Mouse (Mus musculus) MEL (cell line): ENCODE measurements around the gene Tssk6. TPM values are rescaled to one million over a fixed set of nuclear protein-coding genes. Genes with fewer than 3 reads are reported as not detected.

ENCODE experiments used
- DNase-seq: peaks from one replicate; pipeline ENCODE4 v3.0.0; 2011; ENCODE audit warnings: low read depth, low spot score
- H3K27ac ChIP-seq: 2 replicates; pipeline ENCODE4 v1.5.1; 2012; ENCODE audit warnings: low read depth, mild to moderate bottlenecking, control low read depth, low read length, moderate library complexity; ENCODE audit not compliant: control insufficient read depth
- H3K27me3 ChIP-seq, 2 experiments: fragments of 150-350 bp in 1 of 2; sonication (generic) in 1 of 2; 2 replicates each; pipeline ENCODE4 v1.6.1; 2012; ENCODE audit warnings: low read length in 2 of 2, mild to moderate bottlenecking in 2 of 2, improper control_type of control experiment in 1 of 2, moderate library complexity in 1 of 2; ENCODE audit not compliant: insufficient read depth in 2 of 2, control insufficient read depth in 1 of 2
- H3K36me3 ChIP-seq, 2 experiments: 2 replicates each; pipeline ENCODE4 v1.6.1; 2012 to 2014; ENCODE audit warnings: low read length in 2 of 2, improper control_type of control experiment in 1 of 2, inconsistent platforms in 1 of 2, mild to moderate bottlenecking in 1 of 2; ENCODE audit not compliant: insufficient read depth in 2 of 2, control insufficient read depth in 1 of 2
- H3K4me1 ChIP-seq, 2 experiments: fragments of 150-350 bp in 1 of 2; sonication (generic) in 1 of 2; 2 replicates each; pipeline ENCODE4 v1.6.1; 2012; ENCODE audit warnings: low read length in 2 of 2, improper control_type of control experiment in 1 of 2, mild to moderate bottlenecking in 1 of 2; ENCODE audit not compliant: insufficient read depth in 2 of 2, control insufficient read depth in 1 of 2
- H3K4me3 ChIP-seq, 2 experiments: fragments of 150-350 bp in 1 of 2; sonication (generic) in 1 of 2; 2 replicates each; pipeline ENCODE4 v1.5.1; 2012; ENCODE audit warnings: low read depth in 2 of 2, low read length in 2 of 2, mild to moderate bottlenecking in 2 of 2, moderate library complexity in 2 of 2, control low read depth in 1 of 2, improper control_type of control experiment in 1 of 2; ENCODE audit not compliant: control insufficient read depth in 1 of 2, insufficient read depth in 1 of 2
- H3K79me2 ChIP-seq: 2 replicates; pipeline ENCODE4 v1.6.1; 2012; ENCODE audit warnings: mild to moderate bottlenecking, low read length, moderate library complexity; ENCODE audit not compliant: control insufficient read depth, poor library complexity, insufficient read depth
- H3K9ac ChIP-seq: 2 replicates; pipeline ENCODE4 v1.6.1; 2012; ENCODE audit warnings: low read depth, mild to moderate bottlenecking, control low read depth, low read length, moderate library complexity; ENCODE audit not compliant: control insufficient read depth, poor library complexity, severe bottlenecking
- H3K9me3 ChIP-seq: fragments of 150-350 bp; sonication (generic); replicated peaks from 2 replicates; pipeline ENCODE4 v1.6.1; 2012; ENCODE audit warnings: mild to moderate bottlenecking, low read length, improper control_type of control experiment, moderate library complexity; ENCODE audit not compliant: insufficient read depth
- CHD1 ChIP-seq: IDR thresholded peaks from 2 replicates; pipeline ENCODE4 v1.6.1; 2012; ENCODE audit warnings: low read depth, mild to moderate bottlenecking, inconsistent platforms, low read length, improper control_type of control experiment
- CHD2 ChIP-seq: IDR thresholded peaks from 2 replicates; pipeline ENCODE4 v1.6.1; 2011; ENCODE audit warnings: low read length, improper control_type of control experiment
- ETS1 ChIP-seq: IDR thresholded peaks from 2 replicates; pipeline ENCODE4 v1.6.1; 2012; ENCODE audit warnings: low read depth, mild to moderate bottlenecking, inconsistent platforms, low read length, improper control_type of control experiment, moderate library complexity
- HCFC1 ChIP-seq: IDR thresholded peaks from 2 replicates; pipeline ENCODE4 v1.6.1; 2012; ENCODE audit warnings: low read depth, mild to moderate bottlenecking, inconsistent platforms, low read length, improper control_type of control experiment, moderate library complexity
- JUND ChIP-seq: IDR thresholded peaks from 2 replicates; pipeline ENCODE4 v1.6.1; 2011; ENCODE audit warnings: low read depth, mild to moderate bottlenecking, improper control_type of control experiment, low read length
- KAT2A ChIP-seq: conservative IDR thresholded peaks from 2 replicates; pipeline ENCODE4 v1.6.1; 2012; ENCODE audit warnings: low read depth, low read length, improper control_type of control experiment, inconsistent platforms
- MEF2A ChIP-seq: IDR thresholded peaks from 2 replicates; pipeline ENCODE4 v1.6.1; 2014; ENCODE audit warnings: low read depth, mild to moderate bottlenecking, inconsistent platforms, low read length, improper control_type of control experiment; ENCODE audit not compliant: poor library complexity, insufficient replicate concordance, severe bottlenecking; ENCODE audit errors: extremely low read depth
- MXI1 ChIP-seq: IDR thresholded peaks from 2 replicates; pipeline ENCODE4 v1.6.1; 2011; ENCODE audit warnings: mild to moderate bottlenecking, low read depth, low read length, improper control_type of control experiment
- MYB ChIP-seq: IDR thresholded peaks from 2 replicates; pipeline ENCODE4 v1.6.1; 2011; ENCODE audit warnings: mild to moderate bottlenecking, low read depth, low read length, improper control_type of control experiment
- RCOR1 ChIP-seq: IDR thresholded peaks from 2 replicates; pipeline ENCODE4 v1.6.1; 2012; ENCODE audit warnings: low read depth, mild to moderate bottlenecking, inconsistent platforms, low read length, improper control_type of control experiment
- SIN3A ChIP-seq: IDR thresholded peaks from 2 replicates; pipeline ENCODE4 v1.6.1; 2012; ENCODE audit warnings: low read length, improper control_type of control experiment, inconsistent platforms
- TAL1 ChIP-seq: IDR thresholded peaks from 2 replicates; pipeline ENCODE4 v1.6.1; 2012; ENCODE audit warnings: mild to moderate bottlenecking, inconsistent platforms, low read length, moderate library complexity, mixed read lengths
- TCF12 ChIP-seq: IDR thresholded peaks from 2 replicates; pipeline ENCODE4 v1.6.1; 2014; ENCODE audit warnings: low read depth, mild to moderate bottlenecking, inconsistent platforms, low read length, improper control_type of control experiment, moderate library complexity
- USF1 ChIP-seq: IDR thresholded peaks from 2 replicates; pipeline ENCODE4 v1.6.1; 2014; ENCODE audit warnings: low read depth, mild to moderate bottlenecking, inconsistent platforms, low read length, improper control_type of control experiment, moderate library complexity
- ZKSCAN1 ChIP-seq: IDR thresholded peaks from 2 replicates; pipeline ENCODE4 v1.6.1; 2012; ENCODE audit warnings: low read depth, mild to moderate bottlenecking, inconsistent platforms, low read length, improper control_type of control experiment, moderate library complexity
- ZNF384 ChIP-seq: IDR thresholded peaks from 2 replicates; pipeline ENCODE4 v1.6.1; 2012; ENCODE audit warnings: low read depth, mild to moderate bottlenecking, inconsistent platforms, low read length, improper control_type of control experiment
- polyA plus RNA-seq, 2 experiments: library from polyadenylated mRNA; stranded (reverse) in 1 of 2; unstranded in 1 of 2; fragments of >175 nt in 1 of 2; fragments of >200 nt in 1 of 2; gene quantifications; 2 replicates each; pipeline versions ENCODE4 v1.2.1 to v1.2.4; 2012; ENCODE audit warnings: low replicate concordance in 2 of 2, low read depth in 1 of 2; ENCODE audit not compliant: insufficient read length in 2 of 2, insufficient read depth in 1 of 2, missing spikeins in 1 of 2
- total RNA-seq: library from RNA; depleted of rRNA; stranded (reverse); fragments of 300-350 nt; gene quantifications from 2 replicates; pipeline ENCODE4 v1.2.3, GENCODE M21; 2012

Gene Tssk6
- total and polyA plus RNA-seq, 3 experiments, result 3.4 to 3.8 TPM; not detected in 1

- Histone ChIP-seq H3K36me3 (peaks cover 0 to 9% of the 10 kb centered on the region in 2 experiments; a peak in 1 of 4 replicates), H3K9ac (no peak overlapping the region), H3K4me1 (no peaks in the 10 kb centered on the region; a peak in 1 of 4 replicates), H3K27ac (no peak overlapping the region), H3K79me2 (peaks cover 3% of the 10 kb centered on the region), H3K4me3 (no peak overlapping the region), H3K9me3 (no peaks in the 10 kb centered on the region), H3K27me3 (no peaks in the 10 kb centered on the region)
- DNase-seq, result no peak
- TF ChIP-seq MEF2A, result no peak
Observed at GRCm38 (mm10) chr8:69926901-69927300, 24.9 kb downstream of the Tssk6 start.

DNA sequence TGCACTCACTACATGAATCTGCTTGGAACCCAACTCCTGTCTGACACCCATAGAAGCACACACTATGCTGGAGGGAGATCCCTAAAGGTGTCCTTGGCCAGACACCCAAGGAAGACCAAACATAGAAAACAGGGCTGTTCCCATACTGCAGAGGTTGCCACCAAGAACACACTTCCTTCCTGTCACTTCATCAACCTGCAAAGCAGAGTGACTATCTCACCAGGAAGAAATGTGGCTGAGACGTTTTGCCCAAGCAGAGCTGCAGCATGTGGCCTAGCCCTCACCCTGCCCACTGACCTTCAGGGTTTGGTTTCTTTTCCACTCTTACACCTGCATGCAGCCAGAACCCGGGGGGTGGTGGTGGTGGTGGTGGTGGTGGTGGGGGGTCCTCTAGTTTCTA is 31.8 kb downstream of the Tssk6 start:
- Histone ChIP-seq H3K9me3 (no peaks in the 10 kb centered on the region), H3K4me3 (no peak overlapping the region), H3K36me3 (peaks cover 0 to 5% of the 10 kb centered on the region in 2 experiments; a peak in 2 of 4 replicates)
- TF ChIP-seq ZNF384 (no peak), CHD1 (no peak), TCF12 (no peak), CHD2 (no peak), USF1 (no peak), SIN3A (no peak), JUND (no peak), TAL1 (no peak), ZKSCAN1 (no peak), KAT2A (no peak), MXI1 (no peak), RCOR1 (no peak), MYB (no peak), ETS1 (no peak), MEF2A (no peak), HCFC1 (no peak)
- TF ChIP-seq, all 39 proteins: peak for 0
- no peak overlapping the region for H3K27ac ChIP-seq
- no peak for DNase-seq
- H3K4me1 ChIP-seq, result no peaks in the 10 kb centered on the region; a peak in 3 of 4 replicates
- peaks cover 14% of the 10 kb centered on the region for H3K79me2 ChIP-seq
- no peak overlapping the region for H3K9ac ChIP-seq
- H3K27me3 ChIP-seq, result no peaks in the 10 kb centered on the region
